Mouse (Mus musculus) CH12.LX (cell line): ENCODE data around the gene Cyp4a29. TPM values are rescaled to one million over a fixed set of nuclear protein-coding genes. Genes with fewer than 3 reads are reported as not detected.
"Not testable (repeated sequence)": the region's sequence is repeated elsewhere in the genome, so short reads cannot be mapped to it uniquely, and the experiment has no call there.

Experiments
- DNase-seq: peaks from one replicate; pipeline ENCODE4 v3.0.0-alpha.2; 2013; ENCODE audit errors: extremely low read depth
- H3K27ac ChIP-seq: 2 replicates; pipeline ENCODE4 v1.5.1; 2012; ENCODE audit warnings: low read depth, mild to moderate bottlenecking, control low read depth, moderate library complexity; ENCODE audit not compliant: insufficient read depth
- H3K27me3 ChIP-seq: replicated peaks from 2 replicates; pipeline ENCODE3; 2012; ENCODE audit warnings: inconsistent platforms
- H3K36me3 ChIP-seq, 2 experiments: replicated peaks in 1 of 2; 2 replicates each; pipeline versions ENCODE3 to v1.6.1; 2012; ENCODE audit warnings: inconsistent platforms in 1 of 2, low read length in 1 of 2, mild to moderate bottlenecking in 1 of 2, mixed read lengths in 1 of 2, moderate library complexity in 1 of 2; ENCODE audit not compliant: control insufficient read depth in 1 of 2, insufficient read depth in 1 of 2
- H3K4me1 ChIP-seq, 2 experiments: 2 replicates each; pipeline ENCODE4 v1.6.1; 2012; ENCODE audit warnings: inconsistent platforms in 1 of 2, moderate library complexity in 1 of 2; ENCODE audit not compliant: insufficient read depth in 2 of 2, control insufficient read depth in 1 of 2
- H3K4me2 ChIP-seq: 2 replicates; pipeline ENCODE4 v1.6.1; 2012; ENCODE audit warnings: low read depth, mild to moderate bottlenecking, control low read depth; ENCODE audit not compliant: poor library complexity, insufficient read depth, severe bottlenecking
- H3K4me3 ChIP-seq, 3 experiments: fragments of 150-350 bp in 1 of 3; sonication (generic) in 1 of 3; replicated peaks in 1 of 3; 2 replicates each; pipeline versions ENCODE3 to v1.5.1; 2011 to 2012; ENCODE audit warnings: low read depth in 2 of 3, low read length in 2 of 3, mild to moderate bottlenecking in 2 of 3, moderate library complexity in 2 of 3, control low read depth in 1 of 3, improper control_type of control experiment in 1 of 3, inconsistent platforms in 1 of 3, mixed read lengths in 1 of 3; ENCODE audit not compliant: poor library complexity in 1 of 3
- H3K79me2 ChIP-seq: replicated peaks from 2 replicates; pipeline ENCODE4 v1.6.1; 2012; ENCODE audit warnings: mild to moderate bottlenecking, moderate library complexity; ENCODE audit not compliant: control insufficient read depth, poor library complexity, insufficient read depth, severe bottlenecking; ENCODE audit errors: extremely low read depth
- H3K9ac ChIP-seq: 2 replicates; pipeline ENCODE4 v1.6.1; 2012; ENCODE audit warnings: low read depth, mild to moderate bottlenecking, control low read depth, moderate library complexity; ENCODE audit not compliant: insufficient read depth
- H3K9me3 ChIP-seq: replicated peaks from 2 replicates; pipeline ENCODE3; 2012; ENCODE audit warnings: low read length, inconsistent platforms, mixed read lengths
- CHD1 ChIP-seq: IDR thresholded peaks from 2 replicates; pipeline ENCODE4 v1.6.1; 2012; ENCODE audit warnings: low read depth, low read length, improper control_type of control experiment, inconsistent platforms
- ELF1 ChIP-seq: IDR thresholded peaks from 2 replicates; pipeline ENCODE4 v1.6.1; 2014; ENCODE audit warnings: low read depth, mild to moderate bottlenecking, inconsistent platforms, low read length, improper control_type of control experiment
- EP300 ChIP-seq: IDR thresholded peaks from 2 replicates; pipeline ENCODE4 v1.6.1; 2011; ENCODE audit warnings: low read length, improper control_type of control experiment
- GABPA ChIP-seq: IDR thresholded peaks from 2 replicates; pipeline ENCODE4 v1.6.1; 2012; ENCODE audit warnings: low read depth, low read length, improper control_type of control experiment, inconsistent platforms; ENCODE audit not compliant: insufficient replicate concordance
- IRF4 ChIP-seq: IDR thresholded peaks from 2 replicates; pipeline ENCODE4 v1.6.1; 2014; ENCODE audit warnings: low read depth, mild to moderate bottlenecking, inconsistent platforms, low read length, improper control_type of control experiment
- MAFK ChIP-seq: IDR thresholded peaks from 2 replicates; pipeline ENCODE4 v1.6.1; 2011; ENCODE audit warnings: low read length, improper control_type of control experiment; ENCODE audit not compliant: insufficient replicate concordance
- MAX ChIP-seq: IDR thresholded peaks from 2 replicates; pipeline ENCODE4 v1.6.1; 2011; ENCODE audit warnings: low read length, improper control_type of control experiment
- MXI1 ChIP-seq: IDR thresholded peaks from 2 replicates; pipeline ENCODE4 v1.6.1; 2011; ENCODE audit warnings: mild to moderate bottlenecking, low read depth, low read length, improper control_type of control experiment
- MYC ChIP-seq: IDR thresholded peaks from 2 replicates; pipeline ENCODE4 v1.6.1; 2011; ENCODE audit warnings: low read depth, mild to moderate bottlenecking, improper control_type of control experiment, low read length
- NELFE ChIP-seq: IDR thresholded peaks from 2 replicates; pipeline ENCODE4 v1.6.1; 2011; ENCODE audit warnings: low read depth, low read length, improper control_type of control experiment
- POLR2A ChIP-seq: IDR thresholded peaks from 2 replicates; pipeline ENCODE4 v1.6.1; 2011; ENCODE audit warnings: low read depth, mild to moderate bottlenecking, improper control_type of control experiment, low read length
- RCOR1 ChIP-seq: conservative IDR thresholded peaks from 2 replicates; pipeline ENCODE4 v1.6.1; 2012; ENCODE audit warnings: low read depth, mild to moderate bottlenecking, inconsistent platforms, low read length, improper control_type of control experiment
- SIN3A ChIP-seq: IDR thresholded peaks from 2 replicates; pipeline ENCODE4 v1.6.1; 2012; ENCODE audit warnings: low read length, improper control_type of control experiment, inconsistent platforms
- TBP ChIP-seq: conservative IDR thresholded peaks from 2 replicates; pipeline ENCODE4 v1.6.1; 2011; ENCODE audit warnings: low read depth, low read length, improper control_type of control experiment
- USF2 ChIP-seq: conservative IDR thresholded peaks from 2 replicates; pipeline ENCODE4 v1.6.1; 2011; ENCODE audit warnings: low read depth, low read length, improper control_type of control experiment
- ZKSCAN1 ChIP-seq: IDR thresholded peaks from 2 replicates; pipeline ENCODE4 v1.6.1; 2012; ENCODE audit warnings: low read depth, inconsistent platforms, low read length, improper control_type of control experiment, borderline replicate concordance
- ZMIZ1 ChIP-seq: IDR thresholded peaks from 2 replicates; pipeline ENCODE4 v1.6.1; 2012; ENCODE audit warnings: low read depth, mild to moderate bottlenecking, inconsistent platforms, low read length, improper control_type of control experiment
- ZNF384 ChIP-seq: IDR thresholded peaks from 2 replicates; pipeline ENCODE4 v1.6.1; 2012; ENCODE audit warnings: low read depth, low read length, improper control_type of control experiment, inconsistent platforms
- dilution Hi-C: fragments of 300-500 bp; cut with MboI; formaldehyde crosslinking; loops from 2 replicates; pipeline ENCODE4 v1.14.3; 2020; ENCODE audit warnings: low sequenced_read_pairs; ENCODE audit not compliant: extremely low pct_unique_long_range_greater_than_20kb, extremely low pct_ligation_motif_present
- in situ Hi-C: fragments of 300-500 bp; cut with MboI; formaldehyde crosslinking; loops from 3 replicates; pipeline ENCODE4 v1.14.3; 2019; ENCODE audit warnings: low sequenced_read_pairs, low pct_ligation_motif_present, low pct_unique_long_range_greater_than_20kb, mixed read lengths
- polyA plus RNA-seq: library from polyadenylated mRNA; unstranded; fragments of >175 nt; gene quantifications from 2 replicates; pipeline ENCODE4 v1.2.1, GENCODE M21; 2012; ENCODE audit warnings: low read depth; ENCODE audit not compliant: insufficient read length
- total RNA-seq, 2 experiments: library from RNA; depleted of rRNA; stranded (reverse); fragments of 300-350 nt in 1 of 2; fragments of >200 nt in 1 of 2; gene quantifications; 2 replicates each; pipeline ENCODE4 v1.2.3; 2012 to 2014

The Cyp4a29 gene
- total and polyA plus RNA-seq, 3 experiments: not detected

DNA sequence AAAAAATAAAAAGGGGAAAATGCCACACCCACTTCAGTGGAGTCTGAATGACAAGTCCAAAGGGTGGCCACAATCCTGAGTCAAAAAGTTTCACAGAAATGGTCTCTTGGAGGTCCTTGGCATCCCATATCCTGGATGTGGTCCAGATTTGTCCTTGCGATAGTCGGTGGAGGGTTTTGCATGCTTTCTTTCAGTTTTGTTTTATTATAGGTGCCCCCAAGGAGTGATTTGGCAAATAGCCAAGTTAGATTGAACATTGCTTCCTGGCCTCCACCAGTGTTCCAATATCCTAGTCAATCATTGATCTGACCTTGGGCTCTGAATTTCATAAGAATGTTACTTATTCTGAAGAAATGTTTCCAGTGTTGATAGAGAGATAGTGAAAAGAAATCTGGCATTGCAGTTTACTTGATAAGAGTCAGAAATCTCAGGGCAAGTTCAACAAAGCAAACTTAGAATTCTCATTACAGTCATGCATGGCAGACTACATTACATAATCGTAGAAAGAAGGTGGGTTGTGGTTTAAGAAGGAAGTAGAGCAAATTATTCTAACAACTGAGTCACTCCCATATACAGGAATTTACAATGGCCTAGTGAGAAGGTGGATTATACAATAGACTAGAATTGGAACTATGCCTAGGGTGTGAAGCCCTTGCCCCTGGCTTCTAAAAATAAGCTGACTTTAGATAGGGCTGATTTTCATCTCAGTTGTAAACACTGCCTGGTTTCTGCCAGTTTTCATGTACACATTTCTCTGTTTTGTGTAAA, 36.5 kb downstream of the Cyp4a29 start:
- DNase-seq, H3K9me3 ChIP-seq, H3K9ac ChIP-seq, H3K36me3 ChIP-seq, H3K4me3 ChIP-seq, H3K4me2 ChIP-seq, H3K4me1 ChIP-seq, dilution Hi-C loops, H3K79me2 ChIP-seq, in situ Hi-C loops, H3K27ac ChIP-seq: not testable (repeated sequence)
- H3K27me3 ChIP-seq: peaks cover 18% of the 10 kb centered on the region

DNA sequence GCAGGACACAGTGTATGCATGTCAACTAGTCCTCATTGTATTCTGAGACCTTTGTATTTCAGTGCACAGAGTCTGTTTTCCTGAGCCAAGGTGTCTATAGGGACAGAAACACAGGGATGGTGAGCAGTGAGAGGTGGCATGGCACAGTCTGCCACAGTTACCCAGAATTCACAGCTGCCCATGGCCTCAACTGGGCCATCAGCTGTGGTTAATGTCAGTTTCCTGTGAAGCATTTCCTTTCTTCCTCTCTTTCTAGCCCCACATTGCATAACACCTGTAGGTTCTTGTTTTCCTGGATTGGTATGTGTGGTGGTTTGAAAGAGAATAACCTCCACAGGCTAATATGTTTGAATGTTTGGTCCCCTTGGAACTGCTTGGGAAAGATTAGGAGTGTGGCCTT, 38.5 kb downstream of the Cyp4a29 start:
- Histone ChIP-seq H3K4me2 (no peak overlapping the region), H3K9ac (no peak overlapping the region), H3K79me2 (no peaks in the 10 kb centered on the region), H3K27me3 (peaks cover 23% of the 10 kb centered on the region), H3K4me1 (no peaks in the 10 kb centered on the region), H3K27ac (no peak overlapping the region), H3K36me3 (no peaks in the 10 kb centered on the region), H3K9me3 (no peaks in the 10 kb centered on the region), H3K4me3 (no peak overlapping the region)
- in situ Hi-C loops (no loop called here), dilution Hi-C loops (no loop called here)
- DNase-seq: no peak
- TF ChIP-seq IRF4: no peak
- no peak for TF ChIP-seq MXI1
- TF ChIP-seq ZKSCAN1: no peak
- TF ChIP-seq MAFK: no peak
- no peak for TF ChIP-seq MYC
- TF ChIP-seq TBP: no peak
- no peak for TF ChIP-seq EP300
- no peak for TF ChIP-seq GABPA
- no peak for TF ChIP-seq CHD1
- TF ChIP-seq NELFE: no peak
- no peak for TF ChIP-seq RCOR1
- TF ChIP-seq MAX: no peak
- no peak for TF ChIP-seq USF2
- no peak for TF ChIP-seq ELF1
- TF ChIP-seq ZMIZ1: no peak
- no peak for TF ChIP-seq SIN3A
- TF ChIP-seq ZNF384: no peak
- no peak for TF ChIP-seq POLR2A

DNA sequence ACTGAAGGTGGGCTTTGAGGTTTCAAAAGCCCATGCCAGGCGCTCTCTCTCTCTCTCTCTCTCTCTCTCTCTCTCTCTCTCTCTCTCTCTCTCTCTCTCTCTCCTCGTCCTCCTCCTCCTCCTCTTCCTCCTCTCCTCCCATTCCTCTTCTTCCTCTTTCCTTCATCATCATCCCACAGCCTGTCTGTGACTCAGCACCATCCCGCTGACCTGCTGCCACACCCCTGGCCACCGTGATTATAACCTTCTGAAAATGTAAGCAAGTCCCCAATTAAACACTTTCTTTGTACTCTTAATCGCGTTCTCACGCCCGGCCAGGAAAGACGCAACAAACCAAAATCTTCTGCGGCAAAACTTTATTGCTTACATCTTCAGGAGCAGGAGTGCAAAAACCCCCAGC, 38.9 kb downstream of the Cyp4a29 start:
- in situ Hi-C loops, H3K27ac ChIP-seq, dilution Hi-C loops, DNase-seq, H3K4me1 ChIP-seq, H3K79me2 ChIP-seq, H3K4me2 ChIP-seq, H3K36me3 ChIP-seq, H3K4me3 ChIP-seq, H3K9me3 ChIP-seq, H3K9ac ChIP-seq: not testable (repeated sequence)
- H3K27me3 ChIP-seq: peaks cover 20% of the 10 kb centered on the region

DNA sequence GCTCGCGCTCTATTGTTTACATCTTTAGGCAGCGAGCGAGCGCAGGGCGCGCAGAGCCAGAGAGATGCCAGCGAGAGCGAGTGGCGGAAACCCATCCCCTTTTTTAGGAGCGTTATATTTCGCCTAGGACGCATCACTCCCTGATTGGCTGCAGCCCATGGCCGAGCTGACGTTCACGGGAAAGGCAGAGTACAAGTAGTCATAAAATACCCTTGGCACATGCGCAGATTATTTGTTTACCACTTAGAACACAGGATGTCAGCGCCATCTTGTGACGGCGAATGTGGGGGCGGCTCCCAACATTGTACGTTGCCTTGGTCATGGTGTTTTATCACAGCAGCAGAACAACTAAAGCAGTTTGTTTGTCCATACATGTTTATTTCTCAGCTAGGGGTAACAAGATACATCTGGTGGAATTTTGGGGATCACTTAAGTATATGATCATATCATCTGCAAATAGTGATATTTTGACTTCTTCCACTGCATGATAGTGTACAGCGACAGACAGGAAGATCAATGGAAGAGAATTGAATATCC, 39.4 kb downstream of the Cyp4a29 start:
- H3K4me1 ChIP-seq, H3K9me3 ChIP-seq, H3K4me2 ChIP-seq, H3K9ac ChIP-seq, dilution Hi-C loops, H3K79me2 ChIP-seq, H3K4me3 ChIP-seq, in situ Hi-C loops, H3K36me3 ChIP-seq, DNase-seq, H3K27ac ChIP-seq: not testable (repeated sequence)
- H3K27me3 ChIP-seq: peaks cover 15% of the 10 kb centered on the region
